Mouse (Mus musculus) liver, adult 2 months (tissue): ENCODE data around the gene Abcc8. TPM values are rescaled to one million over a fixed set of nuclear protein-coding genes. Genes with fewer than 3 reads are reported as not detected.
"Not testable (repeated sequence)": the region's sequence is repeated elsewhere in the genome, so short reads cannot be mapped to it uniquely, and the experiment has no call there.

Source experiments
- DNase-seq: peaks from one replicate; pipeline ENCODE4 v3.0.0-alpha.2; 2011; ENCODE audit warnings: low read depth, low spot score; ENCODE audit errors: extremely low read depth
- H3K27ac ChIP-seq: fragments of 200-500 bp; replicated peaks from 2 replicates; pipeline ENCODE4 v1.5.1; 2012; ENCODE audit warnings: low read depth, mild to moderate bottlenecking, control low read depth, inconsistent platforms, low read length; ENCODE audit not compliant: insufficient read depth
- H3K27me3 ChIP-seq: fragments of 200-500 bp; 2 replicates; pipeline ENCODE4 v1.6.1; 2012; ENCODE audit warnings: mild to moderate bottlenecking, moderate library complexity, low read length, inconsistent platforms; ENCODE audit not compliant: control insufficient read depth, insufficient read depth
- H3K36me3 ChIP-seq: fragments of 200-500 bp; 2 replicates; pipeline ENCODE4 v1.6.1; 2012; ENCODE audit warnings: low read length, inconsistent platforms; ENCODE audit not compliant: control insufficient read depth, insufficient read depth
- H3K4me1 ChIP-seq: fragments of 200-500 bp; 2 replicates; pipeline ENCODE4 v1.6.1; 2011; ENCODE audit warnings: low read length; ENCODE audit not compliant: control insufficient read depth, insufficient read depth
- H3K4me3 ChIP-seq: fragments of 200-500 bp; 2 replicates; pipeline ENCODE4 v1.5.1; 2011; ENCODE audit warnings: low read depth, mild to moderate bottlenecking, control low read depth, low read length, moderate library complexity; ENCODE audit not compliant: insufficient read depth
- H3K79me2 ChIP-seq: fragments of 200-500 bp; 2 replicates; pipeline ENCODE4 v1.6.1; 2012; ENCODE audit warnings: inconsistent platforms, mild to moderate bottlenecking, low read length, moderate library complexity; ENCODE audit not compliant: control insufficient read depth, insufficient read depth
- H3K9ac ChIP-seq: fragments of 200-500 bp; 2 replicates; pipeline ENCODE4 v1.6.1; 2012; ENCODE audit warnings: low read depth, mild to moderate bottlenecking, control low read depth, inconsistent platforms, low read length
- CTCF ChIP-seq: fragments of 200-500 bp; IDR thresholded peaks from 2 replicates; pipeline ENCODE4 v1.5.1; 2011; ENCODE audit warnings: low read depth, low read length, control low read depth
- POLR2A ChIP-seq: fragments of 200-500 bp; IDR thresholded peaks from 2 replicates; pipeline ENCODE4 v1.6.1; 2011; ENCODE audit warnings: low read length, control low read depth; ENCODE audit not compliant: insufficient read depth; ENCODE audit errors: extremely low read depth
- WGBS: fragments of 180-500 bp; shearing (Covaris S2); methylation state at CpG from one replicate; pipeline ENCODE4 v1.1.7; 2018; 5-methylcytosine and 5-hydroxymethylcytosine counted together
- polyA plus RNA-seq: library from polyadenylated mRNA; depleted of rRNA; stranded (reverse); fragments of >200 nt; gene quantifications from 2 replicates; pipeline ENCODE4 v1.2.3, GENCODE M21; 2012
- total RNA-seq: library from RNA; depleted of rRNA; stranded (reverse); fragments of >200 nt; gene quantifications from 2 replicates; pipeline ENCODE4 v1.2.3, GENCODE M21; 2014

Gene Abcc8
- total and polyA plus RNA-seq, 2 experiments: not detected

DNA sequence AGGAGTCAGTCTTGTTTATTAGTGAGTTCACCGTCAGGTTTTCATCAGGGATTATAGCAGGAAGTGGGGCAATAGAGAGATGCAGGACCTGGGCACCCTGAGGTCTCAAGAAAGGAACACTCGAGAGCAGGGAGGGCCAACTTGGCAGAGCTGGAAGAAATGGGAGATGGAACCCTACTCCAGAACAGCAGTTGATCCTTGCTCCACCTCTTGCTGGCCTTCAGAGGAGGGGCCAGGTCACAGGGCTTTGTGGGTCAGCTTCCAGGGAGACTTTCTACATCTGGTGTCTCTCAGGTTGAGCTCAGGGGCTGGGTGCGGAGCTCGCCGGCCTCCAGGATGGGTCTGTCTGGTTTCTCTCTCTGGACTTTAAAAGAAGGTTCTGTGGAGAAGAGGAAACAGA is 15.5 kb upstream of the Abcc8 start:
- H3K4me1 ChIP-seq: no peaks in the 10 kb centered on the region
- TF ChIP-seq POLR2A (no peak), CTCF (no peak)
- H3K27ac ChIP-seq: no peak overlapping the region
- H3K4me3 ChIP-seq: no peak overlapping the region
- no peaks in the 10 kb centered on the region for H3K36me3 ChIP-seq
- no peak for DNase-seq
- H3K27me3 ChIP-seq: no peaks in the 10 kb centered on the region
- no peaks in the 10 kb centered on the region for H3K79me2 ChIP-seq
- no peak overlapping the region for H3K9ac ChIP-seq
- WGBS: 76% methylated on average over 5 of the region's 5 CpGs

DNA sequence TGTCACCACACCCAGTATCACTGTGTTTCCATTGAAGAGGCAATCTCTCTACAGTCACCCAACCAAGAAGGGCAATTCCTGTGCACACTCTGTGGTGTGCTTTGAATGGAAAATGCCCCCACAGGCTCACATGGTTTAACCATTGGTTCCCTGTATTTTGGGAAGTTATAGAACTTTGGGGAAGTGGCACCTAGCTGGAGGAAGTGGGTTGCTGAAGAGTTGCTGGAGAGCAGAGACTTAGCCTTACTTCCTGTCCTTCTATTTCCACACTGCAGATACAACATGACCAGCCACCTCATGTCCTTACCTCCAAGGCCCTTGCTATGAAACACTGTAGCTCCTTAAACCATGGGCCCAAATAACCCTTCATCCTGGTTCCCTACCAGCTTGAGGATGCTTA is 4.4 kb upstream of the Abcc8 start:
- H3K27me3 ChIP-seq: peaks cover 4% of the 10 kb centered on the region
- no peak overlapping the region for H3K27ac ChIP-seq
- no peak overlapping the region for H3K4me3 ChIP-seq
- no peaks in the 10 kb centered on the region for H3K4me1 ChIP-seq
- no peaks in the 10 kb centered on the region for H3K36me3 ChIP-seq
- H3K9ac ChIP-seq: no peak overlapping the region
- DNase-seq: no peak
- no peaks in the 10 kb centered on the region for H3K79me2 ChIP-seq
- TF ChIP-seq CTCF: no peak
- no peak for TF ChIP-seq POLR2A

DNA sequence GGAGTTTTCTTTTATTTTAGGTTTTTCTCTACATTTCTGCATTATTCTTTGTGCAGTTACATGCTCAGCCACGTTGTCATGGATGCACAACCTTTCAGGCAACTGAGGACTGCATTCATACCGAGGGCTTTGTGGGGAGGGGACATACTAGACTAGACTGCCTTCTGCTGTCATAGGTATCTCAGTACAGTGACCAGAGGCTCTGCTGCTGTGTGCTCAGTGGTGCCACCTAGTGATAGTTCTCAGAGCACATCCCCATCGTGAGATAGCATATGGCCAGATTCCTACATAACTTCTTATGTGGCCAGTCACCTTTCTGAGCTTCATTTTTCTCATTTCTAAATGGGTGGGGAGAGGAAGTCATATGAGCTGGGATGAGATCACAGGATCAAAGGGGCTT is 1.8 kb upstream of the Abcc8 start:
- H3K36me3 ChIP-seq: no peaks in the 10 kb centered on the region
- TF ChIP-seq CTCF: peak; percentile 79
- TF ChIP-seq POLR2A: no peak
- no peaks in the 10 kb centered on the region for H3K4me1 ChIP-seq
- H3K79me2 ChIP-seq: no peaks in the 10 kb centered on the region
- H3K27ac ChIP-seq: no peak overlapping the region
- no peak overlapping the region for H3K4me3 ChIP-seq
- peaks cover 5% of the 10 kb centered on the region for H3K27me3 ChIP-seq
- DNase-seq: peak; percentile 21
- WGBS: 3% methylated on average over 3 of the region's 3 CpGs
- H3K9ac ChIP-seq: no peak overlapping the region

DNA sequence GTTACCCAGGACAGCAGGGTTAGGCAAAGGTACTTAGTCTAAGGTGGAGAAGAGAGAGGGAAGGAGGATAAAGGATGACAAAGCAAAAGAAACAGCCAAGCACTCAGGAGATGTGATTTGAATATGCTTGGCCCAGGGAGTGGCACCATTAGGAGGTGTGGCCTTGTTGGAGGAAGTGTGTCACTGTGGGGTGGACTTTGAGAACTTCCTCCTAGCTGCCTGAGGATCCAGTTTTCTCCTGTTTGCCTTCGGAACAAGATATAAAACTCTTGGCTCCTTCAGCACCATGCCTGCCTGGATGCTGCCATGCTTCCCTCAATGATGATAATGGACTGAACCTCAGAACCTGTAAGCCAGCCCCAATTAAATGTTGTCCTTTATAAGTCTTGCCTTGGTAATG is 10.9 kb downstream of the Abcc8 start:
- not testable (repeated sequence) for H3K4me1 ChIP-seq, H3K27ac ChIP-seq, H3K27me3 ChIP-seq, H3K79me2 ChIP-seq, H3K9ac ChIP-seq, DNase-seq, H3K36me3 ChIP-seq, H3K4me3 ChIP-seq
- 61% methylated on average over 1 of the region's 1 CpGs for WGBS

DNA sequence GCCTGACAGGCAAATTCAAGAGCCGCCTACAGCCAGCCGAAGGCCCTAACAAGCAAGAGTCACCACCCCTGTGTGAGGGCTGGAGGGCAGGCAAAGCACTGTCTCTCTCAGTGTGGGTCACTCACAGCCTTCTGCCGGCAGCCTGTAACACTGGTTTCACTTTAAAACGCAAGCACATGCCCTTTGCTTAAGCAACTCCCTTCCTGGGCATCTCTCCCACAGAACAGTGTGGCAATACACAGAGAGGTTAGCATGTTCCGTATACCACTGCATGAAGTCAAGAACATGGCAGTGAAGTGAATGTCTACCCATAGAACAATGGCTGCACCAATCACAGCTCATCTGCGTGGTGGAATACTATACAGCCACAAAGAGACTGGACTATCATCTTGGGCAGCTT is 11.4 kb downstream of the Abcc8 start:
- Histone ChIP-seq H3K36me3 (no peaks in the 10 kb centered on the region), H3K27ac (no peak overlapping the region), H3K4me1 (no peaks in the 10 kb centered on the region), H3K4me3 (no peak overlapping the region), H3K27me3 (no peaks in the 10 kb centered on the region), H3K79me2 (no peaks in the 10 kb centered on the region), H3K9ac (no peak overlapping the region)
- DNase-seq: no peak
- WGBS: 80% methylated on average over 6 of the region's 6 CpGs
- TF ChIP-seq CTCF: no peak
- TF ChIP-seq POLR2A: no peak

DNA sequence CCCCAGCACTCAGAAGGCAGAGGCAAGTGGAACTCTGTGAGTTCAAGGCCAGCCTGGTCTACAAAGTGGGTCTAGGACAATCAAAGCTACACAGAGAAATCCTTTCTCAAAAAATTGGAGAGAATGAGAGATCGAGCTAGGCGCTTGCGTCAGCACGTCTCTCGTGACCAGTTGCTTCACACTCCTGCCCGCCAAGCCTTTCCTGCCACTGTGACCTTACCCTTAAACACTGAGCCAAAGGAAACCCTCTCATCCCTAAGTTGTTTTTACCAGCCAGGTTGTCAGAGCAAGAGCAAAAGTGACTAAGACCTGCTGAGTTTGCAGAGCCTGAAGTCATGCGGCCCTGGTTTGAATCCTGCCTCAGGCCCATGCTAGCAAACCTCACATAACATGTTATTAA is 11.9 kb downstream of the Abcc8 start:
- H3K9ac ChIP-seq: no peak overlapping the region
- no peak for DNase-seq
- H3K36me3 ChIP-seq: no peaks in the 10 kb centered on the region
- no peaks in the 10 kb centered on the region for H3K4me1 ChIP-seq
- no peaks in the 10 kb centered on the region for H3K79me2 ChIP-seq
- TF ChIP-seq CTCF (no peak), POLR2A (no peak)
- H3K4me3 ChIP-seq: no peak overlapping the region
- H3K27me3 ChIP-seq: no peaks in the 10 kb centered on the region
- no peak overlapping the region for H3K27ac ChIP-seq
- 87% methylated on average over 7 of the region's 7 CpGs for WGBS
